Mouse (Mus musculus): Measurements from ENCODE around the gene Filip1. TPM values are rescaled to one million over a fixed set of nuclear protein-coding genes. Genes with fewer than 3 reads are reported as not detected.

Filip1 gene
- polyA plus RNA-seq, 1 experiment from 2014 or later: 4.2 TPM

DNA sequence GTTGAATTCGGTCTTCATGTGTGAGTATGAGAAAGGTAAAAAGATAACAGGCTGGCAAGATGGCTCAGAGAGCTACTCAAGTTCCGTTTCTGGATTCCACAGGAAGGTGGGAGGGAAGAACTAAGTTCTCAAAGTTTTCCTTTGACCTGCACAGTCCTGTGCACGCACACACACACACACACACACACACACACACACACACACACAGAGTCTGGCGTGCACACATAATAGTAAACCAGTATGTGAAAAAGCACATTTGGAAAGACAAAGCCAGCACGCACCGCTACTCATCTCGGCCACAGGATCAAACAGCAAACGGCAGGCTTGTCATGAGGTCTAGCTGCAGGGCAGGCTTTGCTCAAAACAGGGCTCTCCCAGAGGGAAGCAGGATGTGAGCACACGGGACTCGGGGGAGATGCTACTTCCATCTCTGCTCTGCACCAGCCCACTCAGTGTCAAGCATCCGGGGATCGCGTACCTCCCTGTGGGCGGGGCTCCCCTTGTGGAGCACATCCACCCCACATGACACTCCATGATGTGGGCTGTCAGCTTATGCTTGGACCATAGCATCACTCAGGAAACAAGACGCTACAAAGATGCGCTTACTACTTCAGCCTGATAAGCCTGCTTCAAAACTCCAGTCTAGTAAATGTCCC lies 50.9 kb downstream of the Filip1 start:
- ATAC-seq (ENCODE audit: low FRiP score, low TSS enrichment) (peak; percentile 80), DNase-seq (peak; percentile 64)
- peak overlapping the region; percentile 24 for H3K4me3 ChIP-seq (replicated peaks; ENCODE audit: low read depth, low read length)
- no peak overlapping the region; the same call in 1 of the 2 replicates for H3K9ac ChIP-seq (replicated peaks; ENCODE audit: low read length)
- peak overlapping the region; percentile 45 for H3K27ac ChIP-seq (replicated peaks; ENCODE audit: low read depth, low read length)
- H3K4me2 ChIP-seq (ENCODE audit: low read length): peak overlapping the region; percentile 42
- H3K4me1 ChIP-seq (ENCODE audit: control insufficient read depth, insufficient read depth, low read length): no peaks in the 10 kb centered on the region
- no peaks in the 10 kb centered on the region for H3K27me3 ChIP-seq (ENCODE audit: control insufficient read depth, insufficient read depth, low read length)
- no peaks in the 10 kb centered on the region for H3K36me3 ChIP-seq (ENCODE audit: control insufficient read depth, insufficient read depth, low read length)
- no peaks in the 10 kb centered on the region for H3K9me3 ChIP-seq (ENCODE audit: control insufficient read depth, low read length)
- WGBS: 58% methylated on average over 16 of the region's 16 CpGs

DNA sequence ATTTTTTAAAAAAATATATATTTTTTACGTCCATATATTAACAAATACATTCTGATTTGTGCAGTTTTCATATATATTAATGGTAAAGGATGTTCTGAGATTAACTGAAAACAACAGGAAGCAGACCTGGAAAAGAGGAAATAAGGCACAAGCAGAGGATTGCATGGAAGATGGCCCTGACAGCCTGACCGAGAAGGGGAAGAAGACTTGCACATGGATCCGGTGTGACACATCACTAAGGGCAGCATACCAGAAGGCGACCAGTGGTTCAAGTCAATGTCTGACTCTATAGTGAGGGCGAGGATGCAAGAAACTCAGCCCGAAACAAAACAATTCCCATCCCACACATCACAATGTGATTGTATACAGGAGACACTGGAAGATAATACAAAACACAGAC lies 52.2 kb downstream of the Filip1 start:
- Histone ChIP-seq H3K4me1 (ENCODE audit: control insufficient read depth, insufficient read depth, low read length) (no peaks in the 10 kb centered on the region), H3K36me3 (ENCODE audit: control insufficient read depth, insufficient read depth, low read length) (no peaks in the 10 kb centered on the region), H3K27ac (replicated peaks; ENCODE audit: low read depth, low read length) (no peak overlapping the region), H3K4me2 (ENCODE audit: low read length) (no peak overlapping the region), H3K4me3 (replicated peaks; ENCODE audit: low read depth, low read length) (no peak overlapping the region), H3K9me3 (ENCODE audit: control insufficient read depth, low read length) (no peaks in the 10 kb centered on the region), H3K9ac (replicated peaks; ENCODE audit: low read length) (no peak overlapping the region), H3K27me3 (ENCODE audit: control insufficient read depth, insufficient read depth, low read length) (no peaks in the 10 kb centered on the region)
- ATAC-seq (ENCODE audit: low FRiP score, low TSS enrichment) (no peak), DNase-seq (no peak)
- 92% methylated on average over 6 of the region's 6 CpGs for WGBS

DNA sequence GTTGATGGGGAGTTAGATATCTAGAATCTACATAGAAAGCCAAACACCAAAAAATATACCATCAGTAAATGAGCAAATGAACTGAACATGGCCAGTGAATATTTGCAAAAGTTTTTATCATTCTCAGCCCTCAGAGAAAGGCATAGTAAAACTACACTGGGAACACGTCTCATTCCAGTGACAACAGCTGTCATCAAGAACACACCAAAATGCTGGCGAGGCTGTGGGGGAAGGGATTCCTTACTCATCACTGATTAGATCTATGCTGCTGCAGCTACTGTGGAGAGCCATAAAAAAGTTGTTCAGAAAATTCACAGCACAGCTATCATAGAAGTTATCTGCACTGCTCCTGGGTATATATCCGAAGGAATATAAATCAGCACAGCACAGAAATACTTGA lies 54.3 kb downstream of the Filip1 start:
- no peak overlapping the region for H3K27ac ChIP-seq (replicated peaks; ENCODE audit: low read depth, low read length)
- DNase-seq (no peak), ATAC-seq (ENCODE audit: low FRiP score, low TSS enrichment) (no peak)
- H3K4me3 ChIP-seq (replicated peaks; ENCODE audit: low read depth, low read length): no peak overlapping the region
- H3K36me3 ChIP-seq (ENCODE audit: control insufficient read depth, insufficient read depth, low read length): no peaks in the 10 kb centered on the region
- 86% methylated on average over 3 of the region's 3 CpGs for WGBS
- no peak overlapping the region for H3K4me2 ChIP-seq (ENCODE audit: low read length)
- no peaks in the 10 kb centered on the region for H3K9me3 ChIP-seq (ENCODE audit: control insufficient read depth, low read length)
- H3K27me3 ChIP-seq (ENCODE audit: control insufficient read depth, insufficient read depth, low read length): no peaks in the 10 kb centered on the region
- no peak overlapping the region for H3K9ac ChIP-seq (replicated peaks; ENCODE audit: low read length)
- no peaks in the 10 kb centered on the region for H3K4me1 ChIP-seq (ENCODE audit: control insufficient read depth, insufficient read depth, low read length)

DNA sequence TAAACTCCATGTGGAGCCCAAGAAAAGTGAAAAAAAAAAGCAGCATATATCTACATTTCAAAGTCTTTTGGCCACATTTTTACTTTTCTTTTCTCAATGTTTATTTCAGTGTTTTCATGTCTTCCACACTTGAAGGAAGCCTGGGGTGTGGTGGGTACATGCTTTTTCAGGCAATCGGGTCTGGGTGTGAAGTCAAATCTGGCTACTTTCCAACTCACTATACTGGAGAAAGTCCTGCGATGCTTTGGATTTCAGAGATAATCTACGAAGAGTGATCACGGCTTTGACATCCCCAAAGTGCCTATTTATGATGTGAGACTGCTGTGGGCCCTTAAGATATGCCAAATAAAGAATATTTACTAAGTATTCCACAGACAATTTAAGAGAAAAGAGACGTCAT lies 57.7 kb downstream of the Filip1 start:
- no peaks in the 10 kb centered on the region for H3K36me3 ChIP-seq (ENCODE audit: control insufficient read depth, insufficient read depth, low read length)
- 87% methylated on average over 5 of the region's 5 CpGs for WGBS
- ATAC-seq (ENCODE audit: low FRiP score, low TSS enrichment): no peak
- H3K4me1 ChIP-seq (ENCODE audit: control insufficient read depth, insufficient read depth, low read length): no peaks in the 10 kb centered on the region
- no peak overlapping the region for H3K4me3 ChIP-seq (replicated peaks; ENCODE audit: low read depth, low read length)
- H3K9me3 ChIP-seq (ENCODE audit: control insufficient read depth, low read length): no peaks in the 10 kb centered on the region
- no peaks in the 10 kb centered on the region for H3K27me3 ChIP-seq (ENCODE audit: control insufficient read depth, insufficient read depth, low read length)
- no peak for DNase-seq
- no peak overlapping the region for H3K4me2 ChIP-seq (ENCODE audit: low read length)
- no peak overlapping the region for H3K9ac ChIP-seq (replicated peaks; ENCODE audit: low read length)
- no peak overlapping the region for H3K27ac ChIP-seq (replicated peaks; ENCODE audit: low read depth, low read length)

DNA sequence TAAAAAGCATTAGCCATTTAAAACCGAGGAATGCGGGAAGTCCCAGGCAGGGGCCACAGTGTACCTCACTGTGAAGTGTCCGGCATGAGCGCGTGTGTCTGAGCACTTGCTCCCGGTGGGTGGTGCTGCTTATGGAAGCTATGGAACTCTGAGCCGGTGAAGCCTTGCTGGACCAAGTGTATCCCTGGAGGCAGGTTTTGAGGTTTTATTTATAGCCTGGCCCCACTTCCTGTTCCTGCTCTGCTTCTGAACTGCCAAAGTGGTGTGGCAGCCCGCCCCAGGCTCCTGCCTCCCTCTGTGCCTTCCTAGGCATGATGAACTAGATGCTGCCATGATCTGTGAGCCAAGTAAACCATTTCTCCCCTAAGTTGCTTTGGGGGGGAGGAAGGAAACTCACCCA lies 60.7 kb downstream of the Filip1 start:
- Histone ChIP-seq H3K36me3 (ENCODE audit: control insufficient read depth, insufficient read depth, low read length) (no peaks in the 10 kb centered on the region), H3K27ac (replicated peaks; ENCODE audit: low read depth, low read length) (no peak overlapping the region), H3K9ac (replicated peaks; ENCODE audit: low read length) (no peak overlapping the region), H3K27me3 (ENCODE audit: control insufficient read depth, insufficient read depth, low read length) (no peaks in the 10 kb centered on the region), H3K4me1 (ENCODE audit: control insufficient read depth, insufficient read depth, low read length) (no peaks in the 10 kb centered on the region), H3K4me2 (ENCODE audit: low read length) (no peak overlapping the region), H3K9me3 (ENCODE audit: control insufficient read depth, low read length) (no peaks in the 10 kb centered on the region), H3K4me3 (replicated peaks; ENCODE audit: low read depth, low read length) (no peak overlapping the region)
- DNase-seq (no peak), ATAC-seq (ENCODE audit: low FRiP score, low TSS enrichment) (no peak)
- 88% methylated on average over 8 of the region's 8 CpGs for WGBS

DNA sequence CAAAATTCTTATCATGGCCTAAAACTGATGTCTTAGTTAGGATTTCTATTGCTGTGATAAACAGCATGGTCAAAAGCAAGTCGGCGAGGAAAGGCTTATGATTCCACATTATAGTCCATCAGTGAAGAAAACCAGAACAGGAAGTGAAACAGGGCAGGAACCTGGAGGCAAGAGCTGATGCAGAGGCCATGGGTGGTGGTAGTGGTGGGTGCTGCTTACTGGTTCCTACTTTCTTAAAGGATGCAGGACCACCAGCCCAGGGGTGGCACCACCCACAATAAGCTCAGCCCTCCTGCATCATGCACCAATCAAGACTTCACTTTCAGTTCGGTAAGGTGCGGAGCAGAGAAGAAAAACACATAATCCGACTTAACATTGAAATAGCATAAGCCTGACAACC lies 61.3 kb downstream of the Filip1 start:
- H3K27me3 ChIP-seq (ENCODE audit: control insufficient read depth, insufficient read depth, low read length): no peaks in the 10 kb centered on the region
- no peaks in the 10 kb centered on the region for H3K9me3 ChIP-seq (ENCODE audit: control insufficient read depth, low read length)
- H3K9ac ChIP-seq (replicated peaks; ENCODE audit: low read length): no peak overlapping the region
- no peaks in the 10 kb centered on the region for H3K36me3 ChIP-seq (ENCODE audit: control insufficient read depth, insufficient read depth, low read length)
- H3K4me1 ChIP-seq (ENCODE audit: control insufficient read depth, insufficient read depth, low read length): no peaks in the 10 kb centered on the region
- DNase-seq (no peak), ATAC-seq (ENCODE audit: low FRiP score, low TSS enrichment) (no peak)
- H3K4me3 ChIP-seq (replicated peaks; ENCODE audit: low read depth, low read length): no peak overlapping the region
- no peak overlapping the region for H3K4me2 ChIP-seq (ENCODE audit: low read length)
- no peak overlapping the region for H3K27ac ChIP-seq (replicated peaks; ENCODE audit: low read depth, low read length)
- 94% methylated on average over 5 of the region's 5 CpGs for WGBS

DNA sequence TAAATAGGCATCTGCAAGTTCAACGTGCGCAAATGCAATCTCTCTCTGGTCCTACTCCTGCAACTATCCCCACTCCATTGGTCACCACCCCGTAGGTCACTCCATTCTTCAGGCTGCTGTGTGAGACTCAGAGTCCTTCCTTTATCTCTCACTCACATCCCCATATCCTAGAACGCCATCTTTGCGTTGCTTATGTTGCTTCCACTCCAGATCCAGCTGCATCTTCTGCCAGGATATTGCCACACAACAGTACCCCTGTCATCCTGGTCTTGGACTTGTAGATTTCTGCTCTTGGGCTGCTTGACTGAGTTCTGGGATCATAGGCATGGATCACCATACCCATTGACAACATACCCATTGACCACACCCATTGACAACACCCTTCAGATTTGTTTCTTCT lies 62.0 kb downstream of the Filip1 start:
- Histone ChIP-seq H3K36me3 (ENCODE audit: control insufficient read depth, insufficient read depth, low read length) (no peaks in the 10 kb centered on the region), H3K27me3 (ENCODE audit: control insufficient read depth, insufficient read depth, low read length) (no peaks in the 10 kb centered on the region), H3K9me3 (ENCODE audit: control insufficient read depth, low read length) (no peaks in the 10 kb centered on the region), H3K4me3 (replicated peaks; ENCODE audit: low read depth, low read length) (no peak overlapping the region), H3K27ac (replicated peaks; ENCODE audit: low read depth, low read length) (no peak overlapping the region), H3K4me1 (ENCODE audit: control insufficient read depth, insufficient read depth, low read length) (no peaks in the 10 kb centered on the region), H3K9ac (replicated peaks; ENCODE audit: low read length) (no peak overlapping the region), H3K4me2 (ENCODE audit: low read length) (no peak overlapping the region)
- no peak for ATAC-seq (ENCODE audit: low FRiP score, low TSS enrichment)
- WGBS: 90% methylated on average over 5 of the region's 5 CpGs
- no peak for DNase-seq

DNA sequence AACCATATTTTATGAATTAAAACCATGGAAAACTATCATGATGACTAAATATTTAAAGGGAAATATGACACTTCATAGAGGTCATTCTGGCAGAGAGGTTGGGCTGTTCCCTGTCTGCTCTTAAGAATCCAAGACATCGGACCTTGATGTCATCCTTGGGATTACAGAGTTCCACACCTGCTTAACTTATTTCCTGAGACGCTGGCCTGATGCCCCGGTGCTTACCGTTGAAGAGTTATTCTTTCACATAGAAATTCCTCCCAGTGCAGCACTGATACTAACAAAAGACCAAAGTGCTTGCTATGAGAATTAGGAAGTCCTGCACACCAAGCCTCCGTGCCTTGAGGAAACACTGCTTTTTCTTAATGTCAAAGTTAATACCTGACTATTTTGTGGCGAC lies 62.6 kb downstream of the Filip1 start:
- H3K27ac ChIP-seq (replicated peaks; ENCODE audit: low read depth, low read length): no peak overlapping the region

DNA sequence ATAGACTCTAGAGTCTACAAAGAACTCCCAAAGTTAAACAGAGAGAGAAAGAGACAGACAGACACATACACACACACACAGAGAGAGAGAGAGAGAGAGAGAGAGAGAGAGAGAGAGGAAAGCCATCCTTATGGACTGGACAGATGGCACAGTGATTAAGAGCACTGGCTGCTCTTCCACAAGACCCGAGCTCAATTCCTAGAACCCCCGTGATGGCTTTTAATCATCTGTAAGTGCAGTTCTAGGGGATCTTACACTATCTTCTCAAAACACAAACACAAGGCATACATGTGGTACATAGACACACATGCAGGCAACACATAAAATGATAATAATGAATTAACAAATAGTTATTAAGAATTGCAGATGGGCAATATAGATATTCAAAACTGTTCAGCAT lies 64.3 kb downstream of the Filip1 start:
- Histone ChIP-seq H3K4me2 (ENCODE audit: low read length) (no peak overlapping the region), H3K9me3 (ENCODE audit: control insufficient read depth, low read length) (no peaks in the 10 kb centered on the region), H3K4me3 (replicated peaks; ENCODE audit: low read depth, low read length) (no peak overlapping the region), H3K9ac (replicated peaks; ENCODE audit: low read length) (no peak overlapping the region), H3K27me3 (ENCODE audit: control insufficient read depth, insufficient read depth, low read length) (no peaks in the 10 kb centered on the region), H3K27ac (replicated peaks; ENCODE audit: low read depth, low read length) (no peak overlapping the region), H3K4me1 (ENCODE audit: control insufficient read depth, insufficient read depth, low read length) (no peaks in the 10 kb centered on the region), H3K36me3 (ENCODE audit: control insufficient read depth, insufficient read depth, low read length) (no peaks in the 10 kb centered on the region)
- 83% methylated on average over 2 of the region's 2 CpGs for WGBS
- DNase-seq (no peak), ATAC-seq (ENCODE audit: low FRiP score, low TSS enrichment) (no peak)

More for the DNA sequence above, 62.6 kb downstream of the Filip1 start:
- ATAC-seq (ENCODE audit: low FRiP score, low TSS enrichment) (no peak), DNase-seq (no peak)
- H3K27me3 ChIP-seq (ENCODE audit: control insufficient read depth, insufficient read depth, low read length): no peaks in the 10 kb centered on the region
- no peaks in the 10 kb centered on the region for H3K9me3 ChIP-seq (ENCODE audit: control insufficient read depth, low read length)
- H3K9ac ChIP-seq (replicated peaks; ENCODE audit: low read length): no peak overlapping the region
- WGBS: 75% methylated on average over 6 of the region's 6 CpGs
- H3K36me3 ChIP-seq (ENCODE audit: control insufficient read depth, insufficient read depth, low read length): no peaks in the 10 kb centered on the region
- H3K4me2 ChIP-seq (ENCODE audit: low read length): no peak overlapping the region
- H3K4me3 ChIP-seq (replicated peaks; ENCODE audit: low read depth, low read length): no peak overlapping the region
- no peaks in the 10 kb centered on the region for H3K4me1 ChIP-seq (ENCODE audit: control insufficient read depth, insufficient read depth, low read length)

All from midbrain, embryonic 14.5 days (tissue).